1 mouse cellular context compared by ENCODE assay signal in genomic region chr1:88302057-88302740, GRCm38 (mm10).
A peak's percentile ranks its signal among the peaks of the same experiment; 100 is the strongest.
TF ChIP-seq lines count a peak whose summit lies in the region.

No protein-coding gene starts in this region.

TF ChIP-seq in CH12.LX, 34 proteins besides CTCF, POLR2A, EP300 and RAD21:
- TF ChIP-seq UBTF (IDR thresholded peaks at IDR 0.05; ENCODE audit: low read depth, low read length) (no peak), NELFE (IDR thresholded peaks at IDR 0.05; ENCODE audit: low read depth, low read length) (peak; percentile 21; the same call in 1 of the 2 replicates), HCFC1 (IDR thresholded peaks at IDR 0.05; ENCODE audit: low read depth, low read length) (no peak), RCOR1 (conservative IDR thresholded peaks at IDR 0.05; ENCODE audit: low read depth, low read length) (0 out of 2 replicates have a peak, but pooled peaks have one; percentile 37), SMC3 (IDR thresholded peaks at IDR 0.05; ENCODE audit: low read depth, low read length) (no peak), ZNF384 (IDR thresholded peaks at IDR 0.05; ENCODE audit: low read depth, low read length) (no peak), MEF2A (IDR thresholded peaks at IDR 0.05; ENCODE audit: borderline replicate concordance, low read depth, low read length) (no peak), KAT2A (IDR thresholded peaks at IDR 0.05; ENCODE audit: insufficient replicate concordance, low read length) (no peak), TCF12 (IDR thresholded peaks at IDR 0.05; ENCODE audit: low read depth, low read length) (no peak), ZMIZ1 (IDR thresholded peaks at IDR 0.05; ENCODE audit: low read depth, low read length) (0 out of 2 replicates have a peak, but pooled peaks have one; percentile 26)
TF ChIP-seq in CH12.LX: peak in this region for 3.
